Mouse (Mus musculus) gonadal fat pad, adult 2 months (tissue): Measurements from ENCODE around the gene Col6a6. TPM values are rescaled to one million over a fixed set of nuclear protein-coding genes. Genes with fewer than 3 reads are reported as not detected.
"Not testable (repeated sequence)": the region's sequence is repeated elsewhere in the genome, so short reads cannot be mapped to it uniquely, and the experiment has no call there.

Experiments used
- DNase-seq: peaks from one replicate; pipeline ENCODE4 v3.0.0-alpha.2; 2012; ENCODE audit warnings: low read depth
- polyA plus RNA-seq: library from polyadenylated mRNA; depleted of rRNA; stranded (reverse); fragments of >200 nt; gene quantifications from 2 replicates; pipeline ENCODE4 v1.2.3, GENCODE M21; 2012; rRNA removed

Col6a6 gene
- polyA plus RNA-seq, 1 experiment: 1.8 TPM

- no peak for DNase-seq
These were observed 155.9 kb downstream of the Col6a6 start for GRCm38 (mm10) chr9:105672032-105672431.

DNA sequence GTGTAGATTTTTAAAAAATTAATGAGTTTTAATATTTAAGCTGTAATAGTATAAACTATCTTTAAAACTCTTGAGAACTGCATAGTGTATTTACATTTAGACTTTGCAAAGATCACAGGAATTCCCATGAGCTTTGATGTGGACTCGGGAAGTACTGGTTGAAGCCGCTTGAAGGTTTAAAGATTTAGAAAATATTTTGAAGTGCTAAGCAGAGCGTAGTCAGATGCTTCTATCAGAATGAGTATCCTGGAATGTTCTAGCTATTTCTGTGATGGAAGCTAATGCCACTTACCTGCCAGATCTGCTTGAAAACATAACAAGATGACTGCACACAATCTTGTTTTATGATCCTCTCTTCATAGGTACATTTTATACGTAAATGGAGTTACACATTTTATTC is 157.0 kb downstream of the Col6a6 start:
- no peak for DNase-seq

GRCm38 (mm10) chr9:105665269-105665668 is 162.7 kb downstream of the Col6a6 start:
- no peak for DNase-seq

DNA sequence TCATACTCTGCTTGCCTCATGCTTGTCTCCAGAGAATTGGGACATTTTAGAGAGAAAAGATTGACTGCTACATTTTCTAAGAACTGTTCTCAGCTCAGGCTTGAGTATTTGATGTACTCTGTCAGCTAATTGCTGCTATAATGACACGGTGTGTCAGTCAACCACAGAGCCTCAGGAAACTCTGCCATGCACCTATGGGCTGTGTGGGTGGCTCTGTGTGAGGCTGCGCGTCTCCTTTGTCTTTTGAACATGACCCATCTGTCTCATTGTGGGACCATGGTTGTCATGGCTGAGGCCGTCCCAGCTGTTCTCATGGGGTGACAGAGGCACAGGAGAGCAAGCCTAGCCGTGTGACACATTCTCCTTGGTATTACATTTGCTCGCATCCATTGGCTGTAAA is 168.1 kb downstream of the Col6a6 start:
- no peak for DNase-seq

DNA sequence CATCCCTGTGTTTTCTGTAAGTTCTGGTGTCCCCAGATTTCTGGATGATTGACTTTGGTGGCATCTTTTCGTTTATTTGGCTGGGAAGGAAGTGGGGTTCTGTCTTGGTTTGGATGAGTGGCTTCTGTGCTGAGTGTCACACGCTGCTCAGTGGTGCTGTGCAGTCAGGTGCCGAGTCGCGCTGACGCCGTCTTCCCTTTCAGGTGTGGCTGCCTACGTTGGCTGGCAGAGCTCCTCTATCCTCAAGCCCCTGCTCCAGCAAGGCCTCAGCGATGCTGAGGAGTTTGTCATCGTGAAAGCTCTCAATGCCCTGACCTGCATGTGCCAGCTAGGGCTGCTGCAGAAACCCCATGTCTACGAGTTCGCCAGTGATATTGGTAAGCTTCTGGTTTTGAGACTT is 169.7 kb downstream of the Col6a6 start:
- DNase-seq: no peak

- no peak for DNase-seq
These were observed 171.8 kb downstream of the Col6a6 start for GRCm38 (mm10) chr9:105656189-105656588.

DNA sequence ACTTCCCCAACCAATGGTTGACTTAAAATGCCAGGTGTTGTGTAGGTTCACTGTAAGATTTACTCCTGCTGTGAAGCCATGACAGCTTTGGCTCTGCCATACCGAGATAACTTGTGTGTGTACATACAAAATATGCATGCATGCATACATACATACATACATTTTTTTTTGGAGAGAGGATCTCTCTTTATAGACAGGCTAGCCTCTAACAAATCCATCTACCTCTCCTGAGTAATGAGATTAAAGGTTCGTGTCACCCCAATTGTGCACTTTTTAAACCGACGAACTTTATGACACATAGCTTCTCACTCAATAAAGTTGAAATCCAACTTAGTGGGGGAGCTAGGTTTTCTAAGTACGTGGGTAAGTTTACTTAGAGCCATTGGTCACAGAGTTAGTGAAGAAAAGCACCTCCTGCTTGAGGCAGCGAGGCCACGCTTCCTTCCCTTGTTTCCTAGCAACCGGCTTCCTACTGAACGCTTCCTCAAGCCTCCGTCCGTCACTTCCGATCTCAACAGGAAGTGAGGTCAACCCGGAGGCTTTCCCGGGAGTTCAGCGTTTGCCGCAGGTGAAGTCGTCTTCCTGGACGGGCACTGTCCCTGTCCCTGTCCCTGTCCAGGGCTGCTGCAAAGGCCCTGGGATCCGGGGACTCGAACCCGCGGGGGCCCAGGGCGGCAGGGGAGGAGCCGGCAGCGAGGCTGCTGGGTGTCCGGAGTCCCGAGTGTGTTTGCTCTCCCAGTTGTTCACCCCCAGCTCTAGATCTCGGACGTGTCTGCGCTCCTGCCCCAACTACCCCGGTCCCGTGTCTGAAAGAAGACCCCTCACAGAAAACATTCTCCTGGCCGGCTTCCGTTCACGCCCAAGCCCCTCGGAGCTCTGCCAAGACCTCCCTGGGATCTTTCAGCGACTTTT is 185.2 kb downstream of the Col6a6 start, which contains the start of gene Pik3r4:
TSS of gene Pik3r4 (plus strand) at position 519 of the 912 bp plus-strand sequence.
- peak; percentile 31 for DNase-seq

DNA sequence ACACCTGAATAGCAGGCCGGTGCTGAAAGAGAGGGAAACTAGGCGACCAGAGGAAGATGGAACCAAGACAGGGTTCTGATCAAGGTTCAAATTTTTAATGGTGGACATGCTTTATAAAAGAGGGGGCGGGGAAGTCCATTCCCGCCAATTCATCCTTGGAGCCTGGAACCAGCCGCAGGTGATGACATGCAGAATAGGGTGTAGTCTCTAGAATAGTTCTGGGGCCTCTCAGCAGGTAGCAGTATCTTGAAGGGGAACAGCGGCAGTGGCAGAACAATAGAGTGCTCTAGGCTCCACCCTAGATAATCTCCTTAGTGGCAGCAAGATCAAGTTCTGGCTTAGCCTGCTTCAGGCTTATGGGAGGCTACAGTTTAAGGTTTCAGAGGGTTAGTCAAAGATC is 186.6 kb downstream of the Col6a6 start:
- not testable (repeated sequence) for DNase-seq

Other genes starting within 250 kb of the Col6a6 start
- gene Pik3r4, start 185.2 kb downstream of the Col6a6 start, polyA plus RNA-seq: 17.7 and 26.6 TPM in 2 replicates
- 24.8 and 37.4 TPM in 2 replicates for gene Col6a5, start 132.5 kb upstream of the Col6a6 start, polyA plus RNA-seq